Mouse (Mus musculus) midbrain, embryonic 10.5 days (tissue): ENCODE measurements around the gene Abhd17c. TPM values are rescaled to one million over a fixed set of nuclear protein-coding genes. Genes with fewer than 3 reads are reported as not detected.

Source experiments
- DNase-seq: peaks from one replicate; pipeline ENCODE4 v3.0.0-alpha.2; 2017; ENCODE audit warnings: low spot score
- H3K27ac ChIP-seq: fragments of 300-500 bp; sonication (generic); replicated peaks from 2 replicates; pipeline ENCODE4 v1.5.1; 2016; ENCODE audit warnings: mild to moderate bottlenecking
- H3K27me3 ChIP-seq: fragments of 300-500 bp; sonication (generic); 2 replicates; pipeline ENCODE4 v1.6.1; 2016; ENCODE audit warnings: low read depth, mild to moderate bottlenecking; ENCODE audit not compliant: poor library complexity, severe bottlenecking
- H3K36me3 ChIP-seq: fragments of 300-500 bp; sonication (generic); 2 replicates; pipeline ENCODE4 v1.6.1; 2016; ENCODE audit warnings: mild to moderate bottlenecking, moderate library complexity
- H3K4me1 ChIP-seq: fragments of 300-500 bp; sonication (generic); 2 replicates; pipeline ENCODE4 v1.6.1; 2016
- H3K4me3 ChIP-seq: fragments of 300-500 bp; sonication (generic); 2 replicates; pipeline ENCODE4 v1.5.1; 2016; ENCODE audit warnings: mild to moderate bottlenecking, moderate library complexity
- H3K9me3 ChIP-seq: fragments of 300-500 bp; sonication (generic); replicated peaks from 2 replicates; pipeline ENCODE4 v1.6.1; 2016; ENCODE audit warnings: mild to moderate bottlenecking
- WGBS: fragments of 180-500 bp; shearing (Covaris S2); methylation state at CpG from one replicate; pipeline ENCODE4 v1.1.7; 2016; 5-methylcytosine and 5-hydroxymethylcytosine counted together
- polyA plus RNA-seq: library from polyadenylated mRNA; unstranded; fragments of >200 nt; fragmentation: Nextera tagmentation; extraction: Ambion mirVana; gene quantifications from 2 replicates; pipeline ENCODE4 v1.2.1, GENCODE M21; 2016

Abhd17c gene
- polyA plus RNA-seq, 1 experiment from 2014 or later, result 11.9 TPM

GRCm38 (mm10) chr7:84149821-84150220, 1.9 kb downstream of the Abhd17c start:
- H3K27ac ChIP-seq, result no peak overlapping the region
- H3K9me3 ChIP-seq, result no peaks in the 10 kb centered on the region
- WGBS, result 72% methylated on average over 4 of the region's 4 CpGs
- H3K4me1 ChIP-seq, result peaks cover 63% of the 10 kb centered on the region
- H3K4me3 ChIP-seq, result peak overlapping the region; percentile 91
- no peaks in the 10 kb centered on the region for H3K27me3 ChIP-seq
- H3K36me3 ChIP-seq, result peaks cover 14% of the 10 kb centered on the region
- no peak for DNase-seq

GRCm38 (mm10) chr7:84148896-84149295, 2.8 kb downstream of the Abhd17c start:
- peaks cover 69% of the 10 kb centered on the region for H3K4me1 ChIP-seq
- H3K27ac ChIP-seq, result no peak overlapping the region
- peak overlapping the region; percentile 91; the same call in 1 of the 2 replicates for H3K4me3 ChIP-seq
- H3K9me3 ChIP-seq, result no peaks in the 10 kb centered on the region
- 92% methylated on average over 3 of the region's 3 CpGs for WGBS
- peaks cover 14% of the 10 kb centered on the region for H3K36me3 ChIP-seq
- no peaks in the 10 kb centered on the region for H3K27me3 ChIP-seq
- no peak for DNase-seq

- no peak overlapping the region for H3K27ac ChIP-seq
- H3K4me3 ChIP-seq, result no peak overlapping the region
- DNase-seq, result no peak
- WGBS, result 94% methylated on average over 1 of the region's 1 CpGs
- no peaks in the 10 kb centered on the region for H3K9me3 ChIP-seq
- H3K27me3 ChIP-seq, result no peaks in the 10 kb centered on the region
- peaks cover 18% of the 10 kb centered on the region for H3K36me3 ChIP-seq
- H3K4me1 ChIP-seq, result peaks cover 78% of the 10 kb centered on the region
Observed at GRCm38 (mm10) chr7:84147746-84148145, 3.9 kb downstream of the Abhd17c start.

DNA sequence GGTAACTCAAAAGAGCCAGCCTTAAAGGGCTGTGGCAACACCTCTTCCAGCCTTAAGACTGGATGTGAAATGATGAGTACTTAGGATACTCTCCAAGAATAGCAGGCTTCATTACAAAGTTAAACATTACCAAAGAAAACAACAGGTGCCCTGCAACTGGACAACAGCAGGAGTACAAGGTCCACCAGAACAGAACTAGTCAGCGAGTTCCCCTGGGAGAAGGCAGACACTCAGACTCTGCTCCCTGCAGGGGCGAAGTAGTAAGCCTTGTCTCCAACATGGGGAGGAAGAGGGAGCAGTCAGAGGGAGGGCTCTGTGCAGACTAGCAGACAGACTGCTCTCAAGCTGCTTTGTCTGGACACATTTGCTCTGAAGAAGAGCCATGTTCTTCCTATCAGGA, 6.1 kb downstream of the Abhd17c start:
- no peak overlapping the region for H3K4me3 ChIP-seq
- no peak for DNase-seq
- H3K4me1 ChIP-seq, result peaks cover 73% of the 10 kb centered on the region
- WGBS, result 71% methylated on average over 2 of the region's 2 CpGs
- H3K27ac ChIP-seq, result no peak overlapping the region
- no peaks in the 10 kb centered on the region for H3K9me3 ChIP-seq
- peaks cover 18% of the 10 kb centered on the region for H3K36me3 ChIP-seq
- H3K27me3 ChIP-seq, result no peaks in the 10 kb centered on the region

DNA sequence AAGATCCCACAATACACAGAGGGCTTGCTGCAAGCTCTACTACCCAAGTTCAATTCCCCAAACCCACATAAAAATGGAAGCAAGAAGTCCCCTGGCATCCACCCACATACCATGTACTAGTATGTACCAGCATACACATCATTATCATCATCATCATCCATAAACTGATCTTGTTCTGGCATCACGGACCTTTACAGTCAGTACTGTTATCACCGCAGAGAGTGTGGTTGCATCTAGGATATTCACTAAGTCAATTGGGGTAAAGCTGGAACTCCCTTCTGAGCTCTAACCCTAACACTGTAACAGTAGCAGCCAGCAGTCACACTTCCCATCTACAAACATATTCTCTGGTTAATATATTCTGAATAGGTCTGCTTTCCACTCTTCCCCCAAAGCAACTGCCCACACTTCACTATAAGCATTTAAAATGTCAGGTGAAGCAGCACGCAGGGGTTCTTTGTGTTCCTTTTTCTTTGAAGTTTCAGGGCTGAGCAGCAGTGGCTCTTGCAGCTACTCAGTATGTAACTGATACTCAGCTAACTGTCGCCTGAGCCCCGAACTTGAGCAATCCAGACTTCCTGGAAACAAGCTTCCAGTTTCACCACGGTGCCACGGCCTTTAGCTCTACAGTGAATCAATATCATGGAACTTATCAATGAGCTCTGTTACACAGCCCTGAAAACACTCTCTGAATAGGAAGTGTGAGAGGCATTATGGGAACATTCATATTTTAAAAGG, 8.8 kb downstream of the Abhd17c start:
- Histone ChIP-seq H3K27me3 (no peaks in the 10 kb centered on the region), H3K27ac (no peak overlapping the region), H3K4me1 (peaks cover 67% of the 10 kb centered on the region), H3K4me3 (no peak overlapping the region), H3K36me3 (peaks cover 6% of the 10 kb centered on the region; the same call in 1 of the 2 replicates), H3K9me3 (no peaks in the 10 kb centered on the region)
- WGBS, result 75% methylated on average over 7 of the region's 7 CpGs
- no peak for DNase-seq

GRCm38 (mm10) chr7:84142196-84142595, 9.5 kb downstream of the Abhd17c start:
- WGBS, result 92% methylated on average over 4 of the region's 4 CpGs
- H3K4me1 ChIP-seq, result peaks cover 61% of the 10 kb centered on the region

GRCm38 (mm10) chr7:84139566-84139965, 12.1 kb downstream of the Abhd17c start:
- DNase-seq, result no peak
- H3K27ac ChIP-seq, result no peak overlapping the region
- WGBS, result 57% methylated on average over 4 of the region's 4 CpGs
- 0 out of 2 replicates have a peak, but pooled peaks cover 4% of the 10 kb centered on the region for H3K36me3 ChIP-seq
- no peak overlapping the region for H3K4me3 ChIP-seq
- H3K9me3 ChIP-seq, result no peaks in the 10 kb centered on the region
- no peaks in the 10 kb centered on the region for H3K27me3 ChIP-seq
- peaks cover 43% of the 10 kb centered on the region for H3K4me1 ChIP-seq

More at GRCm38 (mm10) chr7:84142196-84142595, 9.5 kb downstream of the Abhd17c start:
- no peak for DNase-seq
- no peaks in the 10 kb centered on the region for H3K9me3 ChIP-seq
- no peaks in the 10 kb centered on the region for H3K27me3 ChIP-seq
- no peak overlapping the region for H3K27ac ChIP-seq
- H3K4me3 ChIP-seq, result no peak overlapping the region
- H3K36me3 ChIP-seq, result 0 out of 2 replicates have a peak, but pooled peaks cover 4% of the 10 kb centered on the region

DNA sequence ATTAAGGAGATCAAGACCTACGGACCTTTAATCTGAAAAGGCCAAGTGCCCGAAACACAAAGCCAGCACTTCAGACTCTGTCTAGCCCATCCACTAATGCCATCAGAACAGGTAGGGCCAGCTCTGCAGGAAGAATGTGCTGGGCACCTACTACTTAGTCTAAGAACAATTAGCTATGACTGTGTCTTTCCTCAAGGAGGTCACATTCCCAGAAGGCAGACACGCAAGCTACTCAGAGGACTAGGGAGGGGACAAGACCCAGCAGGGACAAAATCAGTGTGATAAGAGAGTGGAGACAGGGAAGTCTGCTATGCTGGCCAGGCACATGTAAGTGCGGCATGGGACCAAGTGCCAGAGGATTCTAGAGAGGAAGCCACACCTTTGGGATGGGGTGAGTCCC, 13.0 kb downstream of the Abhd17c start:
- Histone ChIP-seq H3K27me3 (no peaks in the 10 kb centered on the region), H3K9me3 (no peaks in the 10 kb centered on the region), H3K36me3 (0 out of 2 replicates have a peak, but pooled peaks cover 4% of the 10 kb centered on the region), H3K4me1 (peaks cover 36% of the 10 kb centered on the region), H3K27ac (no peak overlapping the region), H3K4me3 (no peak overlapping the region)
- WGBS, result 59% methylated on average over 4 of the region's 4 CpGs
- no peak for DNase-seq

DNA sequence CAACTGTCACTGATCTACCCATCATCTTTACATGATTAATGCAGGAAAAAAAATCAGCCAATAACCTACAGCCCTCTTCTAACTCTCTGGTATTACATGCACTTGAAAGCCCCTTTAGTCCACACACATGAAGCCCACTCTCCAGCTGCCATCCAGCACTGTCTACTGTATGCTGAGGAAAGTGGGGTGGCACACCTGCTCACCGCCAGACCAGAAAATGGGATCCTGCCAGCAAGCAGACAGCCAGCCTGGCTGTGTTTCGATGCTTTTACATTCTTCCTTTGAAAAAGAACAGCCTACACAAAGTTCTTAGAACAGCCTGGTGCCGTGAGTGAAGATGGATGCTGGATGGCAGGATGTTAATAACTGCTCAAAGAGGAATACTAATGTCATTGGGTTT, 13.9 kb downstream of the Abhd17c start:
- no peak for DNase-seq
- H3K36me3 ChIP-seq, result no peaks in the 10 kb centered on the region
- H3K9me3 ChIP-seq, result no peaks in the 10 kb centered on the region
- 90% methylated on average over 3 of the region's 3 CpGs for WGBS
- no peak overlapping the region for H3K4me3 ChIP-seq
- H3K27me3 ChIP-seq, result no peaks in the 10 kb centered on the region
- H3K4me1 ChIP-seq, result peaks cover 28% of the 10 kb centered on the region
- H3K27ac ChIP-seq, result no peak overlapping the region

GRCm38 (mm10) chr7:84135799-84136700, 15.6 kb downstream of the Abhd17c start:
- H3K27ac ChIP-seq, result no peak overlapping the region
- no peaks in the 10 kb centered on the region for H3K27me3 ChIP-seq
- 87% methylated on average over 4 of the region's 4 CpGs for WGBS
- H3K9me3 ChIP-seq, result no peaks in the 10 kb centered on the region
- no peak overlapping the region for H3K4me3 ChIP-seq
- no peaks in the 10 kb centered on the region for H3K36me3 ChIP-seq
- DNase-seq, result no peak
- H3K4me1 ChIP-seq, result peaks cover 25% of the 10 kb centered on the region

- no peaks in the 10 kb centered on the region for H3K27me3 ChIP-seq
- no peak for DNase-seq
- no peak overlapping the region for H3K27ac ChIP-seq
- 0 out of 2 replicates have a peak, but pooled peaks cover 5% of the 10 kb centered on the region for H3K4me1 ChIP-seq
- 79% methylated on average over 1 of the region's 1 CpGs for WGBS
- no peak overlapping the region for H3K4me3 ChIP-seq
- no peaks in the 10 kb centered on the region for H3K9me3 ChIP-seq
- H3K36me3 ChIP-seq, result no peaks in the 10 kb centered on the region
Observed at GRCm38 (mm10) chr7:84132704-84133103, 19.0 kb downstream of the Abhd17c start.

DNA sequence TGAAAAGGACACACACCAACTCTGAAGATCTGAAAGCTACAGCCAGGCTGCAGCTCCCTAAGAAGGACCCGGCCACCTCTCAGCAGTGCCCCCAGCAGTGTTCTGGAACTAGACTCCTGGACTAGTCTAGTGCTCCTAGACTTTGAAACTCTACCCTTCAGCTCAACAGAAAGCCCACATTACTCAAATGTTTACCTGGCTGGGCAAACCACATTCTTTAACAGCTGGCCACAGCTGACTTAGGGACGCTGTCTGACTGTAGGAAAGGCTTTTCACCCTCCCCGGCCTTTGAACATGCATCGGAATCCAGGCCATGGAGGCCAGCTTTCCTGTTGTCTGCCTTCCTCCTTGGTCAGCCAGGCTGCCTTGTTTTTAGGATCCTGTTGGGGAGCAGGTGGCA, 20.0 kb downstream of the Abhd17c start:
- no peak overlapping the region for H3K27ac ChIP-seq
- no peak overlapping the region for H3K4me3 ChIP-seq
- WGBS, result 92% methylated on average over 4 of the region's 4 CpGs
- DNase-seq, result no peak
- H3K9me3 ChIP-seq, result no peaks in the 10 kb centered on the region
- no peaks in the 10 kb centered on the region for H3K36me3 ChIP-seq
- no peaks in the 10 kb centered on the region for H3K27me3 ChIP-seq
- H3K4me1 ChIP-seq, result 0 out of 2 replicates have a peak, but pooled peaks cover 5% of the 10 kb centered on the region

DNA sequence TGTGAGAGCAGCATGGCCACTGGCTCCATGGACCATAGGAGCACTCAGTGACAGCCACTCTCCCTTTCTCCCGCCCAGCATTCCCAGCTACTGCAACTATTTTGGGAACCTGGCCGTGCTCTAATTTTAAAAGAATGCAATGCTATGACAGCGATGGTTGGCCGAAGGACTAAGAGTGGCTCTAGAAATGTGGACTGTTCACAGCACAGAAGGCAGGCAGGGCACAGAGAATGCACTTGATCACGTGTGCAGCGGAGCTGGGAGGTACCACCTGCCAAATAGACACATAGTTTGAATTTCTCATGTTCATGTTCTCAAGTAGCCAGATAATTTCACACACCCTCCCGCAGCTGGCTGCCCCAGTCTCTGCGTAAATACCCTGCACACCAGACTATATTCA, 23.0 kb downstream of the Abhd17c start:
- WGBS, result 88% methylated on average over 8 of the region's 8 CpGs
- no peaks in the 10 kb centered on the region for H3K27me3 ChIP-seq
- H3K27ac ChIP-seq, result no peak overlapping the region
- no peak overlapping the region for H3K4me3 ChIP-seq
- no peaks in the 10 kb centered on the region for H3K9me3 ChIP-seq
- DNase-seq, result no peak
- no peaks in the 10 kb centered on the region for H3K36me3 ChIP-seq
- H3K4me1 ChIP-seq, result 0 out of 2 replicates have a peak, but pooled peaks cover 5% of the 10 kb centered on the region
